Mouse (Mus musculus) cortical plate, adult 2 months (tissue): ENCODE results near the gene Samd4.

Source experiments
- CTCF ChIP-seq: fragments of 200-500 bp; IDR thresholded peaks from 2 replicates; pipeline ENCODE4 v1.5.1; 2011; ENCODE audit warnings: mild to moderate bottlenecking, control low read depth, low read length; ENCODE audit not compliant: insufficient read depth; ENCODE audit errors: extremely low read depth
- POLR2A ChIP-seq: fragments of 200-500 bp; IDR thresholded peaks from 2 replicates; pipeline ENCODE4 v1.6.1; 2011; ENCODE audit warnings: mild to moderate bottlenecking, low read length, control low read depth; ENCODE audit not compliant: insufficient read depth; ENCODE audit errors: extremely low read depth

GRCm38 (mm10) chr14:46915555-46915954 lies 32.9 kb downstream of the Samd4 start:
- TF ChIP-seq CTCF (no peak), POLR2A (no peak)
